Mouse (Mus musculus) thymus, adult 2 months (tissue): ENCODE data around the gene Gm49384.

Source experiments
- CTCF ChIP-seq: fragments of 200-500 bp; IDR thresholded peaks from 2 replicates; pipeline ENCODE4 v1.5.1; 2012; ENCODE audit warnings: mild to moderate bottlenecking, control low read depth, low read length, moderate library complexity, borderline replicate concordance; ENCODE audit not compliant: control insufficient read depth, poor library complexity, insufficient read depth; ENCODE audit errors: extremely low read depth
- POLR2A ChIP-seq: fragments of 200-500 bp; IDR thresholded peaks from 2 replicates; pipeline ENCODE4 v1.6.1; 2012; ENCODE audit warnings: mild to moderate bottlenecking, low read length, control low read depth, moderate library complexity; ENCODE audit not compliant: control insufficient read depth, poor library complexity, insufficient read depth; ENCODE audit errors: extremely low read depth

DNA sequence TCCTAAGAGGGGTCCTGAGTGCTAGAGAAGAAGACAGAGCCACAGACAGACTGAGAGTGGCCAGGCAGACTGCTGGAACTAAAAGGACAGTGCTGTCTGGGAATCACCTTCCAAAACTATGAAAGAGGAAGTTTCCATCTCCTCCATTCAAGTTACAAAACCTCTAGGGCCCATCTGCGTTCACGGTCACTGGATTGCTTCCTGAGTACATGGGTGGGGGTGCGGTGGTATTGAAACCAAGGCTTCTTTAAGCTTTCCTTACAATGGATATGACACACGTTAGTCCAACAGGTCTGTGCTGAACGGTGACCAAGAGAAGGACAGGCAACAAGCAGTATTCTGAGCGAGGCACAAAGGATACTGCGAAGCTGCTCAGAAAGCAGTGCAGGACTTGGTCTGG, 10.3 kb upstream of the Gm49384 start:
- TF ChIP-seq CTCF (no peak), POLR2A (no peak)
